Mouse (Mus musculus) neural tube, embryonic 15.5 days (tissue): Measurements from ENCODE around the gene Pnmal1. TPM values are rescaled to one million over a fixed set of nuclear protein-coding genes. Genes with fewer than 3 reads are reported as not detected.
"Not testable (repeated sequence)": the region's sequence is repeated elsewhere in the genome, so short reads cannot be mapped to it uniquely, and the experiment has no call there.

Experiments used
- ATAC-seq: fragments of 200-750 bp; cut with Nextera tagmentation; 2 replicates; pipeline ENCODE4 v1.8.0; 2017; ENCODE audit warnings: mild to moderate bottlenecking, moderate TSS enrichment, moderate library complexity; ENCODE audit not compliant: low FRiP score
- H3K27ac ChIP-seq: fragments of 300-500 bp; sonication (generic); replicated peaks from 2 replicates; pipeline ENCODE4 v1.5.1; 2015; ENCODE audit warnings: mild to moderate bottlenecking, inconsistent platforms
- H3K27me3 ChIP-seq: fragments of 300-500 bp; sonication (generic); replicated peaks from 2 replicates; pipeline ENCODE4 v1.6.1; 2015; ENCODE audit warnings: inconsistent platforms
- H3K36me3 ChIP-seq: fragments of 300-500 bp; sonication (generic); 2 replicates; pipeline ENCODE4 v1.6.1; 2015; ENCODE audit warnings: inconsistent platforms
- H3K4me1 ChIP-seq: fragments of 300-500 bp; sonication (generic); 2 replicates; pipeline ENCODE4 v1.6.1; 2015; ENCODE audit warnings: inconsistent platforms
- H3K4me2 ChIP-seq: fragments of 300-500 bp; sonication (generic); 2 replicates; pipeline ENCODE4 v1.6.1; 2015; ENCODE audit warnings: inconsistent platforms, mild to moderate bottlenecking, moderate library complexity
- H3K4me3 ChIP-seq: fragments of 300-500 bp; sonication (generic); replicated peaks from 2 replicates; pipeline ENCODE4 v1.5.1; 2015; ENCODE audit warnings: mild to moderate bottlenecking, inconsistent platforms
- H3K9ac ChIP-seq: fragments of 300-500 bp; sonication (generic); replicated peaks from 2 replicates; pipeline ENCODE4 v1.6.1; 2015; ENCODE audit warnings: mild to moderate bottlenecking, inconsistent platforms
- H3K9me3 ChIP-seq: fragments of 300-500 bp; sonication (generic); replicated peaks from 2 replicates; pipeline ENCODE4 v1.6.1; 2016; ENCODE audit warnings: inconsistent platforms
- WGBS: fragments of 180-500 bp; shearing (Covaris S2); methylation state at CpG from one replicate; pipeline ENCODE4 v1.1.7; 2015; ENCODE audit warnings: mixed read lengths; 5-methylcytosine and 5-hydroxymethylcytosine counted together
- polyA plus RNA-seq: library from polyadenylated mRNA; unstranded; fragments of >200 nt; fragmentation: Nextera tagmentation; extraction: Ambion mirVana; gene quantifications from 2 replicates; pipeline ENCODE4 v1.2.1, GENCODE M21; 2015

Pnmal1 gene
- polyA plus RNA-seq, 1 experiment from 2014 or later = 52.0 TPM

- Histone ChIP-seq H3K9me3 (no peaks in the 10 kb centered on the region), H3K9ac (peak overlapping the region; percentile 90), H3K4me2 (peak overlapping the region; percentile 93), H3K27ac (peak overlapping the region; percentile 93), H3K4me1 (peaks cover 84% of the 10 kb centered on the region), H3K4me3 (peak overlapping the region; percentile 68), H3K27me3 (no peaks in the 10 kb centered on the region), H3K36me3 (no peaks in the 10 kb centered on the region; the same call in 1 of the 2 replicates)
- WGBS = 8% methylated on average over 22 of the region's 22 CpGs
- no peak for ATAC-seq
These were observed 12.1 kb upstream of the Pnmal1 start for GRCm38 (mm10) chr7:16947349-16947895.

- H3K27me3 ChIP-seq = no peaks in the 10 kb centered on the region
- H3K4me2 ChIP-seq = peak overlapping the region; percentile 93
- H3K9ac ChIP-seq = peak overlapping the region; percentile 90
- no peaks in the 10 kb centered on the region; the same call in 1 of the 2 replicates for H3K36me3 ChIP-seq
- H3K27ac ChIP-seq = peak overlapping the region; percentile 93
- H3K4me3 ChIP-seq = peak overlapping the region; percentile 68
- ATAC-seq = no peak
- H3K4me1 ChIP-seq = peaks cover 84% of the 10 kb centered on the region
- no peaks in the 10 kb centered on the region for H3K9me3 ChIP-seq
- 0% methylated on average over 4 of the region's 4 CpGs for WGBS
These were observed 11.5 kb upstream of the Pnmal1 start for GRCm38 (mm10) chr7:16947959-16948361.

- Histone ChIP-seq H3K9ac (peak overlapping the region; percentile 90; the same call in 1 of the 2 replicates), H3K36me3 (no peaks in the 10 kb centered on the region; the same call in 1 of the 2 replicates), H3K4me3 (peak overlapping the region; percentile 68), H3K27me3 (no peaks in the 10 kb centered on the region), H3K4me1 (peaks cover 74% of the 10 kb centered on the region), H3K9me3 (no peaks in the 10 kb centered on the region), H3K4me2 (peak overlapping the region; percentile 93), H3K27ac (peak overlapping the region; percentile 81)
- WGBS = 56% methylated on average over 8 of the region's 8 CpGs
- no peak for ATAC-seq
These were observed 10.5 kb upstream of the Pnmal1 start for GRCm38 (mm10) chr7:16948923-16949458.

- peak overlapping the region; percentile 81 for H3K27ac ChIP-seq
- H3K36me3 ChIP-seq = no peaks in the 10 kb centered on the region; the same call in 1 of the 2 replicates
- H3K9me3 ChIP-seq = no peaks in the 10 kb centered on the region
- H3K4me1 ChIP-seq = peaks cover 68% of the 10 kb centered on the region
- peak overlapping the region; percentile 93 for H3K4me2 ChIP-seq
- peak overlapping the region; percentile 35 for H3K9ac ChIP-seq
- no peaks in the 10 kb centered on the region for H3K27me3 ChIP-seq
- WGBS = 11% methylated on average over 29 of the region's 29 CpGs
- peak overlapping the region; percentile 68 for H3K4me3 ChIP-seq
- ATAC-seq = peak; percentile 67
These were observed 9.3 kb upstream of the Pnmal1 start for GRCm38 (mm10) chr7:16949908-16950841.

GRCm38 (mm10) chr7:16950861-16951635, 8.4 kb upstream of the Pnmal1 start:
- Histone ChIP-seq H3K9me3 (no peaks in the 10 kb centered on the region), H3K27ac (peak overlapping the region; percentile 81), H3K4me2 (peak overlapping the region; percentile 93; the same call in 1 of the 2 replicates), H3K27me3 (no peaks in the 10 kb centered on the region), H3K4me3 (no peak overlapping the region), H3K36me3 (no peaks in the 10 kb centered on the region; the same call in 1 of the 2 replicates), H3K4me1 (peaks cover 59% of the 10 kb centered on the region), H3K9ac (no peak overlapping the region)
- ATAC-seq = peak; percentile 54
- 26% methylated on average over 18 of the region's 18 CpGs for WGBS

- H3K9me3 ChIP-seq, H3K27me3 ChIP-seq, H3K36me3 ChIP-seq, H3K27ac ChIP-seq, ATAC-seq, H3K4me2 ChIP-seq, H3K4me3 ChIP-seq, H3K9ac ChIP-seq: not testable (repeated sequence)
- WGBS = 68% methylated on average over 2 of the region's 2 CpGs
- H3K4me1 ChIP-seq = peaks cover 55% of the 10 kb centered on the region
These were observed 5.7 kb upstream of the Pnmal1 start for GRCm38 (mm10) chr7:16953776-16954175.

GRCm38 (mm10) chr7:16955712-16956111, 3.8 kb upstream of the Pnmal1 start:
- peak overlapping the region; percentile 89 for H3K27ac ChIP-seq
- H3K9me3 ChIP-seq = no peaks in the 10 kb centered on the region
- no peak overlapping the region for H3K9ac ChIP-seq
- no peak overlapping the region for H3K4me3 ChIP-seq
- H3K4me2 ChIP-seq = no peak overlapping the region
- no peaks in the 10 kb centered on the region for H3K36me3 ChIP-seq
- no peak for ATAC-seq
- peaks cover 53% of the 10 kb centered on the region for H3K4me1 ChIP-seq
- 90% methylated on average over 4 of the region's 4 CpGs for WGBS
- no peaks in the 10 kb centered on the region for H3K27me3 ChIP-seq

- WGBS = 30% methylated on average over 15 of the region's 15 CpGs
- peak overlapping the region; percentile 89 for H3K27ac ChIP-seq
- ATAC-seq = peak; percentile 56; the same call in 1 of the 2 replicates
- no peak overlapping the region for H3K4me3 ChIP-seq
- H3K9ac ChIP-seq = no peak overlapping the region
- H3K36me3 ChIP-seq = no peaks in the 10 kb centered on the region
- peaks cover 56% of the 10 kb centered on the region for H3K4me1 ChIP-seq
- H3K9me3 ChIP-seq = no peaks in the 10 kb centered on the region
- H3K27me3 ChIP-seq = no peaks in the 10 kb centered on the region
- peak overlapping the region; percentile 40 for H3K4me2 ChIP-seq
These were observed 2.8 kb upstream of the Pnmal1 start for GRCm38 (mm10) chr7:16956410-16957265.

- WGBS = 74% methylated on average over 5 of the region's 5 CpGs
- peak overlapping the region; percentile 67 for H3K4me2 ChIP-seq
- no peak overlapping the region for H3K9ac ChIP-seq
- no peak overlapping the region for H3K27ac ChIP-seq
- H3K4me3 ChIP-seq = no peak overlapping the region; the same call in 1 of the 2 replicates
- no peaks in the 10 kb centered on the region for H3K9me3 ChIP-seq
- H3K36me3 ChIP-seq = no peaks in the 10 kb centered on the region; the same call in 1 of the 2 replicates
- ATAC-seq = no peak
- no peaks in the 10 kb centered on the region for H3K27me3 ChIP-seq
- H3K4me1 ChIP-seq = peaks cover 56% of the 10 kb centered on the region
These were observed 2.2 kb downstream of the Pnmal1 start for GRCm38 (mm10) chr7:16961678-16962077.

GRCm38 (mm10) chr7:16968414-16968813, 8.9 kb downstream of the Pnmal1 start:
- no peaks in the 10 kb centered on the region for H3K9me3 ChIP-seq
- no peak overlapping the region for H3K4me3 ChIP-seq
- ATAC-seq = no peak
- no peak overlapping the region for H3K9ac ChIP-seq
- no peak overlapping the region for H3K4me2 ChIP-seq
- WGBS = 89% methylated on average over 6 of the region's 6 CpGs
- no peaks in the 10 kb centered on the region for H3K36me3 ChIP-seq
- no peak overlapping the region for H3K27ac ChIP-seq
- H3K4me1 ChIP-seq = 0 out of 2 replicates have a peak, but pooled peaks cover 2% of the 10 kb centered on the region
- H3K27me3 ChIP-seq = no peaks in the 10 kb centered on the region
